Mouse (Mus musculus): ENCODE data around the gene 0610009B22Rik.

Gene 0610009B22Rik

DNA sequence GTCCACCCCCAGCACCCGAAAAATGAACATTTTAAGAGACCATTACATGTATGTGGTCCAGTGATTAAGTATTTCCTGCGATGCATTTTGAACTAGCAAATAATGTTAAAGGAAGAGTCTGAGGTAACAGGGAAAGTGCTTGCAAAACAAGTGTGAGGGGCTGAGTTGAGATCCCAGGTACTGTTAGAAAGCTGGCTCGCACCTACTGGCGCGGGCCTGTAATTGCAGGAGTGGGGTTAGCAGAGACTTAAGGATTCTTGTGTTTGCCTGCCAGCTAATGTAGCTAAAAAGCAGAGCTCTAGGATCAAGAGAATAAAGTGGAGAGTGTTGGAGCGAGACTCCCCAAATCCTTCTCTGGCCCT, 52.4 kb downstream of the 0610009B22Rik start:
- no peak for DNase-seq (ENCODE audit: low read depth, low spot score)

DNA sequence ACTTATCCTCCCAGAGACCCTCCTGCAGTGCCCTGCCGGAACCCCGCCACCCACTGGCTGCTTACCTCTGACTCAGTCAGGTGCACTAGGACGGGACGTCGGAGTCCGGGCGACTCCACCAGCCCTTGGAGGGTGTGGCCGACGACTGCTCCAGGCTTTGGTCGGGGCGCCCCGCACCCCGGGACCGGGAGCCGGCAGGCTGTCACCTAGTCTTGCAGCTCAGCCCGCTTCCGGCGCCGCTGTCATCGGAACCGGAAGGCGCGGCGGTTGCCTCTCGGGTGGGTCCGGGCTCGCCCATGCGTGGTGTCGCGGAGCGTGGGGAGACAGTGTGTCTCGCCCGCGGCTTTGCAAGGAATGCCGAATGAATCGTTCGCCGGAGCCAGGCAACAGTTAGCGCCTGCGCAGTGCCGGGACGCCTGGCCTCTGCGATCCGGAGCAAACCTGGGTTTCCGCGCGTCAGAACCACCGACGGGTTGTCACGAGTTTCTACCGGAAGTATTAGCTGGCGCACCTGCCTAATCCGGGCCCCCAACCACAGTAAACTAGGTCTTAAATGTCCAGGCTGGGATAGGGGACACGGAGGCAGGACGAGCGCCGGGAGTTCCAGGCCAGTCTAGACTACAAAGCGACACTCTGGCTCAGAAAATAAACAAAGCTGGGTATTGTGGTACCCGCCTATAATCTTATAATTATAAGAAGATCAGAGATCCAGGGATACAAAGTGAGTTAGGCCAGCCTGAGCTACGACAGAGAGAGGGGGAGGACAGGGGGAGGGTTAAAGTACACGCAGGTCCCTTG, 53.0 kb downstream of the 0610009B22Rik start, which contains the start of gene Rmnd5b:
Gene Rmnd5b (minus strand): TSS at position 372 of the 798 bp plus-strand sequence.
- peak; percentile 85 for DNase-seq (ENCODE audit: low read depth, low spot score)

Measured in WW6 (cell line).